Mouse (Mus musculus) intestine, embryonic 16.5 days (tissue): ENCODE data around the gene Gse1. TPM values are rescaled to one million over a fixed set of nuclear protein-coding genes. Genes with fewer than 3 reads are reported as not detected.

ENCODE experiments used
- ATAC-seq: fragments of 200-750 bp; cut with Nextera tagmentation; 2 replicates; pipeline ENCODE4 v1.8.0; 2017; ENCODE audit warnings: moderate TSS enrichment, moderate library complexity
- H3K27ac ChIP-seq: fragments of 300-500 bp; sonication (generic); 2 replicates; pipeline ENCODE4 v1.5.1; 2014; ENCODE audit warnings: mild to moderate bottlenecking, low read length
- H3K27me3 ChIP-seq: fragments of 300-500 bp; sonication (generic); replicated peaks from 2 replicates; pipeline ENCODE4 v1.6.1; 2014; ENCODE audit warnings: low read length, control low read depth, mixed read lengths; ENCODE audit not compliant: control insufficient read depth, insufficient read depth
- H3K36me3 ChIP-seq: fragments of 300-500 bp; sonication (generic); 2 replicates; pipeline ENCODE4 v1.6.1; 2014; ENCODE audit warnings: low read length, control low read depth; ENCODE audit not compliant: control insufficient read depth, insufficient read depth
- H3K4me1 ChIP-seq: fragments of 300-500 bp; sonication (generic); 2 replicates; pipeline ENCODE4 v1.6.1; 2014; ENCODE audit warnings: low read length, control low read depth, mixed read lengths; ENCODE audit not compliant: control insufficient read depth, insufficient read depth
- H3K4me2 ChIP-seq: fragments of 300-500 bp; sonication (generic); 2 replicates; pipeline ENCODE4 v1.6.1; 2014; ENCODE audit warnings: low read depth, low read length, control low read depth
- H3K4me3 ChIP-seq: fragments of 300-500 bp; sonication (generic); 2 replicates; pipeline ENCODE4 v1.5.1; 2014; ENCODE audit warnings: mild to moderate bottlenecking, low read length
- H3K9ac ChIP-seq: fragments of 300-500 bp; sonication (generic); 2 replicates; pipeline ENCODE4 v1.6.1; 2014; ENCODE audit warnings: low read depth, low read length
- H3K9me3 ChIP-seq: fragments of 300-500 bp; sonication (generic); 2 replicates; pipeline ENCODE4 v1.6.1; 2016; ENCODE audit warnings: low read length, control low read depth; ENCODE audit not compliant: control insufficient read depth
- whole genome bisulfite sequencing: fragments of 180-500 bp; shearing (Covaris S2); extraction: QIAGEN DNeasy Blood & Tissue Kit; methylation state at CpG from one replicate; pipeline ENCODE4 v1.1.7; 2014; 5-methylcytosine and 5-hydroxymethylcytosine counted together
- polyA plus RNA-seq: library from polyadenylated mRNA; unstranded; fragments of >200 nt; fragmentation: Nextera tagmentation; extraction: Ambion mirVana; gene quantifications from 2 replicates; pipeline ENCODE4 v1.2.1, GENCODE M21; 2015

Gene Gse1
- polyA plus RNA-seq, result 7.3 and 8.3 TPM in 2 replicates

GRCm38 (mm10) chr8:120227891-120228591 lies at the start of gene Gse1:
Gene Gse1 (plus strand): TSS chr8:120228456.
- Histone ChIP-seq H3K4me2 (peak within 1 kb of the TSS; percentile 97), H3K4me1 (peaks cover 68% of the 10 kb centered on the region), H3K27me3 (peaks cover 21% of the 10 kb centered on the region; the same call in 1 of the 2 replicates), H3K9ac (peak within 1 kb of the TSS; percentile 74), H3K36me3 (no peaks in the 10 kb centered on the region), H3K9me3 (no peaks in the 10 kb centered on the region), H3K4me3 (peak within 1 kb of the TSS; percentile 65), H3K27ac (peak within 1 kb of the TSS; percentile 64)
- WGBS, result 1% methylated on average over 43 of the region's 52 CpGs
- peak; percentile 82 for ATAC-seq

- H3K27me3 ChIP-seq, result peaks cover 5% of the 10 kb centered on the region; the same call in 1 of the 2 replicates
- peaks cover 29% of the 10 kb centered on the region for H3K4me1 ChIP-seq
- H3K9ac ChIP-seq, result peak overlapping the region; percentile 36; the same call in 1 of the 2 replicates
- no peak overlapping the region for H3K27ac ChIP-seq
- WGBS, result 0% methylated on average over 10 of the region's 10 CpGs
- peak overlapping the region; percentile 56 for H3K4me2 ChIP-seq
- ATAC-seq, result peak; percentile 73
- H3K4me3 ChIP-seq, result peak overlapping the region; percentile 26
- no peaks in the 10 kb centered on the region for H3K36me3 ChIP-seq
- no peaks in the 10 kb centered on the region for H3K9me3 ChIP-seq
Observed at GRCm38 (mm10) chr8:120179027-120179431, 49.2 kb upstream of the Gse1 start.

- no peak overlapping the region for H3K27ac ChIP-seq
- no peaks in the 10 kb centered on the region for H3K36me3 ChIP-seq
- no peak overlapping the region for H3K4me3 ChIP-seq
- H3K4me1 ChIP-seq, result peaks cover 43% of the 10 kb centered on the region
- no peak for ATAC-seq
- no peak overlapping the region for H3K9ac ChIP-seq
- no peak overlapping the region for H3K4me2 ChIP-seq
- no peaks in the 10 kb centered on the region for H3K9me3 ChIP-seq
- 40% methylated on average over 7 of the region's 7 CpGs for WGBS
- H3K27me3 ChIP-seq, result peaks cover 5% of the 10 kb centered on the region; the same call in 1 of the 2 replicates
Observed at GRCm38 (mm10) chr8:120180445-120180970, 47.7 kb upstream of the Gse1 start.

DNA sequence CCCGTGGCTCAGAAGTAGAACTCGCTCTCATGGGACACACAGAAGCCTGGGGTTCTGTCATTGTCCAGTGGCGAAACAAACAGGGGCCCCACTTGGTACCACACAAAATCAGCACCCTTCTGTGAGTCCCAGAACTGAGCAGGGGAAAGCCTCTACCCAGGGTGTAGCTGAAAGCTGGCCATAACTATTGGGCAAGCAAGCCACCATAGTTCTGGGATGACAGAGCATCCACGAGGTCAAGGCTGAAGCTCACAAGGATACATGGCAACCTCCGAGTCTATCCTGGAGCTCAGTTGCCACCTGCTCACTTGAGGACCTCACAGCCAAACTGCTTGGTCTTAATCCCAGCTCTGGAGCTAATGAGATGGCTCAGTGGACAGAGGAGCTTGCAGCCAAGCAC lies 47.0 kb upstream of the Gse1 start:
- H3K9me3 ChIP-seq, result no peaks in the 10 kb centered on the region
- no peak for ATAC-seq
- H3K4me2 ChIP-seq, result no peak overlapping the region
- no peaks in the 10 kb centered on the region for H3K36me3 ChIP-seq
- no peak overlapping the region for H3K27ac ChIP-seq
- H3K4me1 ChIP-seq, result peaks cover 50% of the 10 kb centered on the region
- H3K4me3 ChIP-seq, result no peak overlapping the region
- no peak overlapping the region for H3K9ac ChIP-seq
- 77% methylated on average over 5 of the region's 5 CpGs for WGBS
- peaks cover 5% of the 10 kb centered on the region; the same call in 1 of the 2 replicates for H3K27me3 ChIP-seq

- H3K9ac ChIP-seq, result no peak overlapping the region
- no peaks in the 10 kb centered on the region for H3K36me3 ChIP-seq
- no peak overlapping the region for H3K27ac ChIP-seq
- H3K27me3 ChIP-seq, result peaks cover 5% of the 10 kb centered on the region; the same call in 1 of the 2 replicates
- 74% methylated on average over 4 of the region's 4 CpGs for WGBS
- no peaks in the 10 kb centered on the region for H3K9me3 ChIP-seq
- H3K4me3 ChIP-seq, result no peak overlapping the region
- no peak overlapping the region for H3K4me2 ChIP-seq
- ATAC-seq, result no peak
- peaks cover 55% of the 10 kb centered on the region for H3K4me1 ChIP-seq
Observed at GRCm38 (mm10) chr8:120181861-120182414, 46.3 kb upstream of the Gse1 start.

DNA sequence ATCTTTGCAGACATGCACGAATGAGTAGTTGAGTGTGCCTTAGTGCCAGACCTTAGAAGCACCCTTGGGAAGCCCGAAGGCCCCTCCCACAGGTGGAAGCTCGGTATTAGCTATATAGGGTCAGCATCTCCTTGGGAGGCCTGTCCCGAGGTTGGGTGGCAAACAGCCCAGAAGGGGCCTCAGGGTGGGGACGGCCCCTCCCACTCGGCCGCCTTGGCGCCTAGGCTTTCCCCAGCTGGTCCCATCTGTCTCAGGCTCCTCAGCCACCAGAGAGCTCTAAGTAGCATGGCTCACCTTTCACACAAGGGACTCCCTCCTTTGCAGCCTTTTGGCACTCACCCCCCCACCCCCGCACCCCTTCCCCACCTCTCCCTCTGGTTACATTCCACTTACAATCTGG lies 43.9 kb upstream of the Gse1 start:
- peak; percentile 49 for ATAC-seq
- WGBS, result 34% methylated on average over 9 of the region's 9 CpGs
- H3K9me3 ChIP-seq, result no peaks in the 10 kb centered on the region
- peaks cover 40% of the 10 kb centered on the region for H3K4me1 ChIP-seq
- no peaks in the 10 kb centered on the region for H3K36me3 ChIP-seq
- peak overlapping the region; percentile 26; the same call in 1 of the 2 replicates for H3K27ac ChIP-seq
- no peaks in the 10 kb centered on the region for H3K27me3 ChIP-seq
- H3K9ac ChIP-seq, result no peak overlapping the region
- no peak overlapping the region for H3K4me3 ChIP-seq
- no peak overlapping the region for H3K4me2 ChIP-seq

- no peaks in the 10 kb centered on the region for H3K36me3 ChIP-seq
- no peak overlapping the region for H3K4me3 ChIP-seq
- H3K4me2 ChIP-seq, result no peak overlapping the region
- peaks cover 39% of the 10 kb centered on the region for H3K4me1 ChIP-seq
- no peaks in the 10 kb centered on the region for H3K9me3 ChIP-seq
- H3K9ac ChIP-seq, result peak overlapping the region; percentile 30
- peak overlapping the region; percentile 77 for H3K27ac ChIP-seq
- WGBS, result 23% methylated on average over 17 of the region's 17 CpGs
- ATAC-seq, result peak; percentile 47
- no peaks in the 10 kb centered on the region for H3K27me3 ChIP-seq
Observed at GRCm38 (mm10) chr8:120184850-120185792, 43.1 kb upstream of the Gse1 start.

- H3K27me3 ChIP-seq, result no peaks in the 10 kb centered on the region
- no peak for ATAC-seq
- no peak overlapping the region for H3K9ac ChIP-seq
- H3K36me3 ChIP-seq, result no peaks in the 10 kb centered on the region
- 56% methylated on average over 8 of the region's 8 CpGs for WGBS
- H3K4me3 ChIP-seq, result no peak overlapping the region
- H3K27ac ChIP-seq, result no peak overlapping the region
- peaks cover 46% of the 10 kb centered on the region for H3K4me1 ChIP-seq
- no peak overlapping the region for H3K4me2 ChIP-seq
- H3K9me3 ChIP-seq, result no peaks in the 10 kb centered on the region
Observed at GRCm38 (mm10) chr8:120186454-120186853, 41.8 kb upstream of the Gse1 start.

- ATAC-seq, result no peak
- Histone ChIP-seq H3K4me1 (peaks cover 48% of the 10 kb centered on the region), H3K27ac (no peak overlapping the region), H3K4me3 (no peak overlapping the region), H3K9ac (no peak overlapping the region), H3K4me2 (no peak overlapping the region), H3K27me3 (no peaks in the 10 kb centered on the region), H3K36me3 (no peaks in the 10 kb centered on the region), H3K9me3 (no peaks in the 10 kb centered on the region)
- WGBS, result 81% methylated on average over 6 of the region's 6 CpGs
Observed at GRCm38 (mm10) chr8:120188510-120188909, 39.7 kb upstream of the Gse1 start.
